Mouse (Mus musculus) lung, postnatal 0 days (tissue): ENCODE measurements at regions not wholly inside any gene's neighbourhood (a gene's known extent, or its start where the extent isn't known, plus 50 kb on each side); places are given as distances from the start of the nearest gene placed in this dataset.

Experiments used
- CTCF ChIP-seq: IDR thresholded peaks from 2 replicates; pipeline ENCODE4 v1.5.1; 2016; ENCODE audit warnings: antibody characterized with exemption, mild to moderate bottlenecking
- EP300 ChIP-seq: IDR thresholded peaks from 2 replicates; pipeline ENCODE4 v1.6.1; 2016; ENCODE audit warnings: antibody characterized with exemption, mild to moderate bottlenecking, control low read depth

GRCm38 (mm10) chr10:17288231-17288630 is 434.8 kb upstream of the Cited2 start:
- TF ChIP-seq CTCF, result no peak
- no peak for TF ChIP-seq EP300
